Mouse (Mus musculus) hindbrain, embryonic 10.5 days (tissue): ENCODE measurements around the gene Gja5. TPM values are rescaled to one million over a fixed set of nuclear protein-coding genes. Genes with fewer than 3 reads are reported as not detected.
A peak's percentile ranks its signal among the peaks of the same experiment; 100 is the strongest.

Source experiments
- DNase-seq: peaks from one replicate; pipeline ENCODE4 v3.0.0-alpha.2; 2017; ENCODE audit warnings: low spot score
- H3K27ac ChIP-seq: fragments of 300-500 bp; sonication (generic); 2 replicates; pipeline ENCODE4 v1.5.1; 2016; ENCODE audit warnings: mild to moderate bottlenecking, moderate library complexity
- H3K27me3 ChIP-seq: fragments of 300-500 bp; sonication (generic); 2 replicates; pipeline ENCODE4 v1.6.1; 2016; ENCODE audit warnings: mild to moderate bottlenecking; ENCODE audit not compliant: poor library complexity, insufficient read depth, severe bottlenecking
- H3K36me3 ChIP-seq: fragments of 300-500 bp; sonication (generic); 2 replicates; pipeline ENCODE4 v1.6.1; 2016; ENCODE audit warnings: mild to moderate bottlenecking, moderate library complexity
- H3K4me1 ChIP-seq: fragments of 300-500 bp; sonication (generic); replicated peaks from 2 replicates; pipeline ENCODE4 v1.6.1; 2016; ENCODE audit warnings: mild to moderate bottlenecking
- H3K4me3 ChIP-seq: fragments of 300-500 bp; sonication (generic); 2 replicates; pipeline ENCODE4 v1.5.1; 2016; ENCODE audit warnings: mild to moderate bottlenecking, moderate library complexity
- H3K9me3 ChIP-seq: fragments of 300-500 bp; sonication (generic); 2 replicates; pipeline ENCODE4 v1.6.1; 2016; ENCODE audit warnings: mild to moderate bottlenecking, moderate library complexity
- WGBS: fragments of 180-500 bp; shearing (Covaris S2); methylation state at CpG from one replicate; pipeline ENCODE4 v1.1.7; 2016; 5-methylcytosine and 5-hydroxymethylcytosine counted together
- polyA plus RNA-seq: library from polyadenylated mRNA; unstranded; fragments of >200 nt; fragmentation: Nextera tagmentation; extraction: Ambion mirVana; gene quantifications from 2 replicates; pipeline ENCODE4 v1.2.1, GENCODE M21; 2016

Gja5 gene
- polyA plus RNA-seq, 1 experiment from 2014 or later, result 8.1 TPM

DNA sequence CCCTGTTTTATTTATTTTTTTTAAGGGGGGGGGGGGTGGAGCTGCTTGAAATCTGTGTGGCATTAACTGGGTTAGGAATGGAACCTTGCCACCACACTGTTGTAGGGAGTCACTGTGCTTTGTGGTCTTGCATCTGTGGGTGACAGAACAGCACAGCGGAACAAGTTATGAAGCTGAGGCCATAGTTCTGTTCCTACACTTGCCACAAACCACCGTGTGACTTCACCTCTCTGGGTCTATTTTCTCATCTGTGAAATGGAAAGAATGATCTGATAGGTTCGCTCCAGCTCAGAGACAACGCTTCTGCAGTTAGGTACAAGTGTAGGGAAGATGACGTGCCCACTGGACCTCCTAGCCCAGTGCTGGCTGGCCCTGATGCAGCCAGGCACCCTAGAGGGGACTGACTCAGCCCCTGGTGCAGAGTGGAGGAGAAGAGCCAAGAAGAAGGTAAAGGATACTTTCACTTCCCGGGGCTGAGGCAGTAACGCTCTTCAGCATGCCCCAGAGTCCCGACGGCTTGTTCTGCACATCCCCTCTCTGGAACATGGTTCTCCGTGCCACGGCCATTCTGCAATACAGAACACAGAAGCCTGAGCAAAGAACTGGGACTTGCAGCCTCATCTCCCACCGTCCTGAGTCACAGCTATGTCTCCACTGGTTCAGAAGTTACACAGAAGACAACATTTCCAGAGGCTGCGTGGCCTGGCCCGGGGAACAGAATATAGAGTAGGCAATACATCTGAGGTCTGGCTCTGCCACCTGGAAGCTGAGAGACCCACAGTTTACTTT, 22.2 kb upstream of the Gja5 start:
- WGBS, result 93% methylated on average over 14 of the region's 14 CpGs
- DNase-seq, result no peak
- H3K36me3 ChIP-seq, result peaks cover 77% of the 10 kb centered on the region
- H3K27ac ChIP-seq, result no peak overlapping the region
- no peaks in the 10 kb centered on the region for H3K9me3 ChIP-seq
- no peak overlapping the region for H3K4me3 ChIP-seq
- H3K4me1 ChIP-seq, result no peaks in the 10 kb centered on the region
- H3K27me3 ChIP-seq, result no peaks in the 10 kb centered on the region

DNA sequence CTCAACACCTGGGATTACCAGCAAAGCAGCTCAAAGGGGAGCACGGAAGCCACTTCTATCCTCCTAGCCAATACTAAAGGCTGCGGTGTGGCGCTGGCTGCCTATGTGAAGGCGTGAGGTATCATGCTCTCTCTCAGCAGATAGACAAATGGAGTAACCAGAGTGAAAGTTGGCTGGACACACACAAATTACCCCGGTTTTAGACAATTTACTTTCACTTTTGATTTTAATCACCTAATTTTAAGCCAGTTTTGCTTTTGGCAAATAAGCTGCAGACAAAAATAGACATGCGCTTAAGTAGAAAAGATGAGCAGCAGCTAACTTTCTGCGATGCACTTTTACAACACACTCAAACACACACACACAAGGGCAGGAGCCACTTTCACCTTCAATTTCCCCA, 20.8 kb upstream of the Gja5 start:
- 93% methylated on average over 7 of the region's 7 CpGs for WGBS
- no peaks in the 10 kb centered on the region for H3K9me3 ChIP-seq
- DNase-seq, result no peak
- no peak overlapping the region for H3K27ac ChIP-seq
- H3K27me3 ChIP-seq, result no peaks in the 10 kb centered on the region
- H3K4me1 ChIP-seq, result no peaks in the 10 kb centered on the region
- no peak overlapping the region for H3K4me3 ChIP-seq
- peaks cover 75% of the 10 kb centered on the region for H3K36me3 ChIP-seq

DNA sequence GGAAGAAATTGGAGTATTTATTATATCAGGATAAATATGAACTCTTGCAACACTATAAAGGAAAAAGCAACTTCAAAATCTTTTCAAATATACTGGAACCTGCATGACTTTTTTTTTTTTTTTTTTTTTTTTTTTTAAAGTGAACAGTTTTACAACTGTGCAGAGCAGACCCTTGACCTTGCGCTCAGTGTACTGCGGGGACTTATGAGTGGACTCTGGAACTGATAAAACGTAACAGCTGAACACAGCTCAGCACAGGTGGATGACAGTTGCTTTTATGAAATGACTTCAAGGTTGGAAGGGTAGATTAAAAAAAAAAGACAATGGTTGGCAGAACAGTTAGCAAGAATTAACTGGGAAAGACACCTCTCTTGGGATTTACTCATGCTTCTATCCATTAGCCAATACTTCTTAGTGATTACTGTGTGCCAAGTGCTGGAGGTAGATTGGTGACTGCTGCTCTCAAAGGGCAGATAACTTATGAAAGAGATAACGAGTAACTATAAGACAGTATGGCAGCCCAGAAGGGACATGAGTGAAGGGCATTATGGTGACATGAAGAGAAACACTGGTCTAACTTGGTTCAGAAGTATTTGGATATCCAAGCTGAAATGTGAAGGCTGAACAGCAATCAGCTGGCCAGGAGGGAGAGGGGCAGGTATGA, 2.0 kb upstream of the Gja5 start:
- H3K27me3 ChIP-seq, result peaks cover 12% of the 10 kb centered on the region
- H3K36me3 ChIP-seq, result peaks cover 9% of the 10 kb centered on the region
- no peak for DNase-seq
- no peaks in the 10 kb centered on the region for H3K9me3 ChIP-seq
- 90% methylated on average over 4 of the region's 4 CpGs for WGBS
- peaks cover 14% of the 10 kb centered on the region for H3K4me1 ChIP-seq
- H3K4me3 ChIP-seq, result no peak overlapping the region
- no peak overlapping the region for H3K27ac ChIP-seq

DNA sequence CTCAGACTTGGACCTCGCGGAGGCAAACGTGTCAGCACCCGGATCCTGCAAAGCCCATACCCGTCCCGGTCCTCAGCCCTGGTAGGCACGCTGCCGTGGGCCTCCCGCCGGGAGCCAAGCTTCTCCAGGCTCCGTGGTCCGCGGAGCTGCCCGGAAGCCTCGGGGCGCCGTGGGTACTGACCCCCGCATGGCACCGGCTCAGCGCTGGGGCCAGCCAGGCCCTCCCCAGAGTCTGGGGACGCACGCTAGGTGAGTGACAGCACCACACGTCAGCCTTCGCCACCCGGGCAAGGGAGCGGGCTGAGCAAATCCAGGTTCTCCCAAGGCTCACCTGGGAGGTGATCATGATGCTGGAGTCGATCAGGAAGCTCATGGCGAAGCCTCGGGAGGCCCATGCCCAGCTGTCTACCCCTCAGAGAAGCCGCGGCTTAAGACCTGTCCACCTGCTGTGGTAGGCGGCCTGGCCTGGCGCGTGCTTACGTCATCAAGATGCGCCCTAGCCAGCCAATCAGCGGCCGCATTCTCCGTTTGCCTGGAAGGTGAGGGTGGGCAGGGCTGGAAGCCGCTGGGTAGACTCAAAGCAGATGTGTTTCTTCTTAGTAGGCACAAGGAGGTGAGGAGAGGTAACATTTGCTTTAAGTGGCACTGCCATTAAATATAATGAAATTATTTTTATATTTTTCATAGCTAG, 503 bp downstream of the Gja5 start, which contains the start of gene Gpr89:
Gpr89 (minus strand) TSS at position 496 of the 691 bp plus-strand sequence.
- under 1% methylated on average over 40 of the region's 40 CpGs for WGBS
- DNase-seq, result peak; percentile 94
- Histone ChIP-seq H3K36me3 (no peaks in the 10 kb centered on the region), H3K4me1 (peaks cover 14% of the 10 kb centered on the region), H3K27me3 (peaks cover 12% of the 10 kb centered on the region), H3K9me3 (no peaks in the 10 kb centered on the region), H3K27ac (peak within 1 kb of the TSS; percentile 86), H3K4me3 (peak within 1 kb of the TSS; percentile 78)

DNA sequence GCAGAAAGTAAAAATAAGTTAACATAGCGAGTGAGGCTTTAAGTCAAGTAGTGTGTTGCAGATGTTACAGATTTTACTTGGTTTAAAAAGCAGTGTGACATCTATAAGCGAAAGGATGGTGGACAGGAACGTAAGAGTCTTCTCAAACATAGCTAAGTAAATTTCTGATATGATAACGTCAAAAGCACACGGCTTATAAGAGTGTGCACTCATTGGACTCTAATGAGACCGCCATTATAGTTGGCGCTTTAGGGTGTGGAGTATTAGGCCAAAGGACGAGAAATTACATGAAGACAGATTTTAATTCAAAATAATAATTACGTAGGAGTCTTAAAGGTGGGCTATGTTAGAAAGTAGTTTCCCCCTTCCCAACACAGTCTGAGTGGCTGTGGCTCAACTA, 1.1 kb downstream of the Gja5 start:
- Histone ChIP-seq H3K9me3 (no peaks in the 10 kb centered on the region), H3K36me3 (no peaks in the 10 kb centered on the region), H3K27ac (peak overlapping the region; percentile 86), H3K4me1 (peaks cover 14% of the 10 kb centered on the region), H3K4me3 (peak overlapping the region; percentile 78), H3K27me3 (peaks cover 12% of the 10 kb centered on the region)
- WGBS, result 56% methylated on average over 9 of the region's 9 CpGs
- DNase-seq, result no peak

DNA sequence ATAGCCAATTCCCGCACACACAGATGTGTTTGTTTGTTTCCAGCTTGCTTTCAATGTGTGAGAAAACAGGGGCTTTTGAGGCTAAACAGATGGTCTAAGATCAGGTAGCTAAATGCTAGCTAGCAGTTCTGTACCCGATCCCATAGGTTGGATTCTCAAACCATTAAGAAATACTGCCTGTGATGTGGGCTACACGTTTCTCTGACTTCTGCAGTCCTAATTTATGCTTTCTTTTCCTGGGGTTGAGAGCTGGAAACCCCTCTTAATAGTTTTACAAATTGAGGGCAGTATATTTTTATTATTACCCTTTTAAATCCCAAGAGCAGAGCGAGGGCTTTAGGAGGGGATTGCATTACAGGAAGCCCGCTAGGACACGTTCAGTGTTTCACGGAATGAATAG, 16.5 kb downstream of the Gja5 start:
- 84% methylated on average over 7 of the region's 7 CpGs for WGBS
- DNase-seq, result no peak
- Histone ChIP-seq H3K36me3 (no peaks in the 10 kb centered on the region), H3K27me3 (no peaks in the 10 kb centered on the region), H3K9me3 (no peaks in the 10 kb centered on the region), H3K4me1 (no peaks in the 10 kb centered on the region), H3K27ac (no peak overlapping the region), H3K4me3 (no peak overlapping the region)

DNA sequence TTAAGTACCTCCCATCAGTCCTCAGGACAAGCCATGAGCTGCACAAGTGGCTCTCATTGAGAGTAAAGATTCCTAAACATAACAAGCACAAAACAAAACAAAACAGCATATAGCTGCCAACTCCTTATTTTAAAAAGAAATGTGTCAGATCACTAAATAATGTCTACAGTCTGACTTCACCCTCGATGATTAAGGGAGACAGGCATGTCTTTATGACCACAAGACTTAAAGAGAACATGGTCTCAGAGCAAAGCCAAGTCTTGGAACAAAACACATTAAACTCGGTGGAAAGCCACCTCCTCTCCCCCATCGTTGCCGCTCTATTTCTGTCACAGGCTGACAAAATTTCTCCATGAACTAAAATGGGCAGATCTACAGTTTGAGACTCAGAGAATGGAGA, 20.1 kb downstream of the Gja5 start:
- Histone ChIP-seq H3K4me1 (no peaks in the 10 kb centered on the region), H3K27me3 (peaks cover 14% of the 10 kb centered on the region), H3K36me3 (no peaks in the 10 kb centered on the region), H3K9me3 (no peaks in the 10 kb centered on the region), H3K27ac (no peak overlapping the region), H3K4me3 (no peak overlapping the region)
- no peak for DNase-seq
- 88% methylated on average over 4 of the region's 4 CpGs for WGBS

DNA sequence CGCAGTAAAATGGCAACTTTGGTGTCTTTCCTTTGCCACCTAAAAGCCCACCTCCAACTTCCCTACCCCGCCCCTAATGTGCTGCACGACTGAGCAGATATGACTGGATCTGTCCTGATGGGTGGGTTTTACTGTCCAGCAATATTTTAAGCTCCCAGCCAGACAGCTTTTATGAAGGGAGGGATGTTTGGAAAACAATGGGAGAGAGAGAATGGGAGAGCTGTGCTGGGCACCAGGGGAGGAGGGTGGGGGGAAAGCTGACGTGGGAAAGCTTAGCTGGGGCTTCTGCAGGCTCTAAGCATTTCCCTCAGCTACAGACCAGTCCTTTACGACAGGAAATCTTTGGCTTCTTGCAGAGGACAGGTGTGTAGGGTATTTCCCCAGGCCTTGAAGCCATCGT, 21.4 kb downstream of the Gja5 start, which contains the start of gene Gja8:
Gja8 (minus strand) TSS at position 101 of the 400 bp plus-strand sequence.
- WGBS, result 74% methylated on average over 6 of the region's 6 CpGs
- H3K27me3 ChIP-seq, result peaks cover 25% of the 10 kb centered on the region
- H3K27ac ChIP-seq, result no peak within 1 kb of the TSS
- H3K4me1 ChIP-seq, result peaks cover 9% of the 10 kb centered on the region
- no peak for DNase-seq
- no peaks in the 10 kb centered on the region for H3K36me3 ChIP-seq
- H3K9me3 ChIP-seq, result no peaks in the 10 kb centered on the region
- H3K4me3 ChIP-seq, result no peak within 1 kb of the TSS

DNA sequence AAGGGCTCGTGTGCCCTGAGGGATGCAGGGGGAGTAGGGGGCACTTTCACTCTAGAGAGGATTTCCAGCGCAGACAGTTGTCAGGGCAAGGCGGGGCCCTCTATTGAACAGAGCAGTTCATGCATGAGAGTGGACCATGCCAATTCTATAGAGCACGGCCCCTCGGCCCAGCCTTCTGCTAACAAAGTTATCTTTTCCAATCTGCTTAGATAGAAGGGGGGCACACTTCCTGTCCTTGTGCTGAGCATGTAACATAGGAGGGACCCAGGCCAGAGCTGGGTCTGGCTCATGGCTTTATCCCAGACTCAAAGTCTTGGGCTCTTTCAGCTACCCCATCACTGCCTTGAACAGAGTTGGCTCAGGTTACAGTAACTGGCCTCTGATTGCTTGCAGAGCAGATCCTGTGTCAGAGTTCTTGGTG, 26.8 kb downstream of the Gja5 start:
- 24% methylated on average over 5 of the region's 5 CpGs for WGBS
- H3K27ac ChIP-seq, result peak overlapping the region; percentile 13; the same call in 1 of the 2 replicates
- peaks cover 63% of the 10 kb centered on the region for H3K27me3 ChIP-seq
- H3K4me1 ChIP-seq, result peaks cover 27% of the 10 kb centered on the region
- H3K9me3 ChIP-seq, result no peaks in the 10 kb centered on the region
- H3K36me3 ChIP-seq, result no peaks in the 10 kb centered on the region
- DNase-seq, result peak; percentile 56
- H3K4me3 ChIP-seq, result no peak overlapping the region

DNA sequence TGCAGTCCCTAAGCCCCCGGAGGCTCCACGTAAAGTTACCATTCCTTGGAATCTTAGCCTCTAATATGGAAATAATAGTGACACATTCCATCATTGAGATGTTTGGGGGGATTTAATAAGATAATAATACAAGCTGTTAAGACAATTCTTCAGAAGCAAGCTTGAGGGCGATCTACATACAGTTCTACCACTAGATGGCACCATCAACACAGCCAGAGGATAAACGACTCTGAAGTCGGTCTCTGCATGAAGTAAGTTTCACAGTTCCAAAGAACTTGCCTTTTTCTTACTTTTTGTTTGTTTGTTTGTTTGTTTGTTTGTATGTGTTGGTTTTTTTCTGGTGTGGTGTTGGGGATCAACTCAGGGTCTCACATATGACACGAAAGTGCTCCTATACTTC, 31.7 kb downstream of the Gja5 start:
- Histone ChIP-seq H3K4me3 (no peak overlapping the region), H3K36me3 (no peaks in the 10 kb centered on the region), H3K27ac (no peak overlapping the region), H3K4me1 (peaks cover 44% of the 10 kb centered on the region), H3K9me3 (no peaks in the 10 kb centered on the region), H3K27me3 (peaks cover 43% of the 10 kb centered on the region)
- WGBS, result 15% methylated on average over 6 of the region's 6 CpGs
- peak; percentile 33 for DNase-seq

DNA sequence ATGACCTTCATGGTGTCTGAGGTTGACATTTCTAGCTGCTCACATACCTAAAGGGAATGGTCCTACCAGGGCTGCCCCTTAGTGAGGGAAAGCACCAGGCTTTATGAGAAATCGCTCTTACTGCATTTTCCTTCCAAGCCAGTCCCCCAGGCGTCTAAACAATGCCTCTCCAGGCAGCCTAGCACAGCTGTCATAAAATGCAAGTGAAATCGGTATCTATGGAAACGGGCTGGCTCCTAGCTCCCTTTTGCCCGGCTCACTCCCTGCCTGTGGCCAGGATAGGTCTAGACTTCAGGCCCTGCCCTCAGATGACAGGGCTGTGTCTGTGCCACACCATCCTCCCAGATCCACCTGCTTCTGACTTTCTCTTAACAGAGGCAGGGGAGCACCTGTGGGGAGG, 33.1 kb downstream of the Gja5 start:
- Histone ChIP-seq H3K4me3 (no peak overlapping the region), H3K4me1 (peaks cover 31% of the 10 kb centered on the region), H3K27ac (peak overlapping the region; percentile 62), H3K27me3 (peaks cover 37% of the 10 kb centered on the region), H3K9me3 (no peaks in the 10 kb centered on the region), H3K36me3 (no peaks in the 10 kb centered on the region)
- peak; percentile 47 for DNase-seq
- WGBS, result 20% methylated on average over 5 of the region's 5 CpGs

DNA sequence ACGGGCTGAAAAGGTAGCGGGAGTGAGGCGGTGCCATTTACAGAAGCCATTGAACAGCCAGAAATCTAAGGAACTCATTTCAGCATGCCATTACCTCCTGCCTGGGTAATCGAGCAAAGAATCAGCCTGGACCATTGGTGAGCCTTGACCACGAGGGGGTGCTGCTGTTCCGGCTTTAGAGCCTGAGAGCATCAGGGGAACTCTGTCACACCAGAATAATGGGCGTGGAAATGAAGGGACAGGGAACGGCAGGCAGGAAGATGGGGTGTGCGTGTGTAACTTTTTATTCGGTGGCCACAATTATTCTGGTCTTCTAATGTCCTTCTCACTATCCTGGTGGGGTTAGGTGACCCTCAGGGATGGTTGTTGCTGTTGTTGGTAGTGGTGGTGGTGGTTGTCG, 34.2 kb downstream of the Gja5 start:
- DNase-seq, result peak; percentile 89
- WGBS, result 13% methylated on average over 11 of the region's 11 CpGs
- peak overlapping the region; percentile 33 for H3K4me3 ChIP-seq
- H3K9me3 ChIP-seq, result 0 out of 2 replicates have a peak, but pooled peaks cover 2% of the 10 kb centered on the region
- H3K27ac ChIP-seq, result 0 out of 2 replicates have a peak overlapping the region, but pooled peaks have one; percentile 40
- no peaks in the 10 kb centered on the region for H3K36me3 ChIP-seq
- H3K4me1 ChIP-seq, result peaks cover 29% of the 10 kb centered on the region
- peaks cover 26% of the 10 kb centered on the region for H3K27me3 ChIP-seq

DNA sequence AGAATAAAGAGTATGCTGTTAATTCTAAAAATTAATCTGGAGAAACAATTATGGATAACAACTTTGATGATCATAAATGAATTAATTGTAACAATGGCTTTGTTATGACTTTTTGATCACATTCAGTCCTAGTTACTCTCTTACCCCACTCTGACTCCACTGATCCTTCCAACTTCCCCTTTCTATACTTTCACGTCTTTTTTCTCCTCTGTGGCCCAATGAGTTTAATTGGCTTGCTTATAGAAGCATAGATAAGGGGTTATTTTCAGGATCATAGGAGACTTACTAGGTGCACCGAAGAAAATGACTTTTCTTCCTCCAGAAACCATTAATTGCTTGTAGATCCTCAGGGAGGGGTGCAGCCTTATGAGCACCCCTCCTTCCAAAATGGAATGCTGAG, 38.2 kb downstream of the Gja5 start:
- Histone ChIP-seq H3K9me3 (0 out of 2 replicates have a peak, but pooled peaks cover 2% of the 10 kb centered on the region), H3K27me3 (no peaks in the 10 kb centered on the region), H3K4me3 (no peak overlapping the region), H3K36me3 (no peaks in the 10 kb centered on the region), H3K27ac (no peak overlapping the region), H3K4me1 (peaks cover 17% of the 10 kb centered on the region)
- DNase-seq, result no peak
- WGBS, result 87% methylated on average over 2 of the region's 2 CpGs
